Mouse (Mus musculus) heart, embryonic 11.5 days (tissue): Measurements from ENCODE around the gene Pdc. TPM values are rescaled to one million over a fixed set of nuclear protein-coding genes. Genes with fewer than 3 reads are reported as not detected.
"Not testable (repeated sequence)": the region's sequence is repeated elsewhere in the genome, so short reads cannot be mapped to it uniquely, and the experiment has no call there.

Experiments
- ATAC-seq: fragments of 200-750 bp; cut with Nextera tagmentation; replicated peaks from 2 replicates; pipeline ENCODE4 v1.8.0; 2017; ENCODE audit warnings: moderate library complexity; ENCODE audit not compliant: insufficient number of reproducible peaks, low FRiP score, low TSS enrichment
- H3K27ac ChIP-seq: fragments of 300-500 bp; sonication (generic); 2 replicates; pipeline ENCODE4 v1.5.1; 2014; ENCODE audit warnings: mild to moderate bottlenecking, low read depth, low read length
- H3K27me3 ChIP-seq: fragments of 300-500 bp; sonication (generic); 2 replicates; pipeline ENCODE4 v1.6.1; 2014; ENCODE audit warnings: mild to moderate bottlenecking, low read length, mixed read lengths; ENCODE audit not compliant: control insufficient read depth, insufficient read depth
- H3K36me3 ChIP-seq: fragments of 300-500 bp; sonication (generic); 2 replicates; pipeline ENCODE4 v1.6.1; 2014; ENCODE audit warnings: mild to moderate bottlenecking, low read length, moderate library complexity, mixed read lengths; ENCODE audit not compliant: control insufficient read depth, insufficient read depth
- H3K4me1 ChIP-seq: fragments of 300-500 bp; sonication (generic); 2 replicates; pipeline ENCODE4 v1.6.1; 2014; ENCODE audit warnings: low read length; ENCODE audit not compliant: control insufficient read depth, insufficient read depth
- H3K4me2 ChIP-seq: fragments of 300-500 bp; sonication (generic); 2 replicates; pipeline ENCODE4 v1.6.1; 2014; ENCODE audit warnings: mild to moderate bottlenecking, moderate library complexity
- H3K4me3 ChIP-seq: fragments of 300-500 bp; sonication (generic); 2 replicates; pipeline ENCODE4 v1.5.1; 2014; ENCODE audit warnings: low read depth, low read length
- H3K9ac ChIP-seq: fragments of 300-500 bp; sonication (generic); 2 replicates; pipeline ENCODE4 v1.6.1; 2014; ENCODE audit warnings: mild to moderate bottlenecking, low read depth, low read length, moderate library complexity
- H3K9me3 ChIP-seq: fragments of 300-500 bp; sonication (generic); replicated peaks from 2 replicates; pipeline ENCODE4 v1.6.1; 2016; ENCODE audit warnings: low read length; ENCODE audit not compliant: control insufficient read depth
- WGBS: fragments of 180-500 bp; shearing (Covaris S2); extraction: QIAGEN DNeasy Blood & Tissue Kit; methylation state at CpG from one replicate; pipeline ENCODE4 v1.1.7; 2014; ENCODE audit not compliant: insufficient replicate concordance; 5-methylcytosine and 5-hydroxymethylcytosine counted together
- polyA plus RNA-seq: library from polyadenylated mRNA; unstranded; fragments of >200 nt; fragmentation: Nextera tagmentation; extraction: Ambion mirVana; gene quantifications from 2 replicates; pipeline ENCODE4 v1.2.1, GENCODE M21; 2014

The Pdc gene
- polyA plus RNA-seq, result not detected in 2 replicates

- no peak for ATAC-seq
- Histone ChIP-seq H3K27ac (no peak within 1 kb of the TSS), H3K4me3 (no peak within 1 kb of the TSS), H3K9me3 (no peaks in the 10 kb centered on the region), H3K36me3 (no peaks in the 10 kb centered on the region), H3K9ac (no peak within 1 kb of the TSS), H3K4me2 (no peak within 1 kb of the TSS), H3K4me1 (0 out of 2 replicates have a peak, but pooled peaks cover 3% of the 10 kb centered on the region), H3K27me3 (no peaks in the 10 kb centered on the region)
- WGBS, result 74% methylated on average over 1 of the region's 1 CpGs
Measured at GRCm38 (mm10) chr1:150319205-150319604, at the start of gene Pdc. Pdc (plus strand) TSS chr1:150319417.

DNA sequence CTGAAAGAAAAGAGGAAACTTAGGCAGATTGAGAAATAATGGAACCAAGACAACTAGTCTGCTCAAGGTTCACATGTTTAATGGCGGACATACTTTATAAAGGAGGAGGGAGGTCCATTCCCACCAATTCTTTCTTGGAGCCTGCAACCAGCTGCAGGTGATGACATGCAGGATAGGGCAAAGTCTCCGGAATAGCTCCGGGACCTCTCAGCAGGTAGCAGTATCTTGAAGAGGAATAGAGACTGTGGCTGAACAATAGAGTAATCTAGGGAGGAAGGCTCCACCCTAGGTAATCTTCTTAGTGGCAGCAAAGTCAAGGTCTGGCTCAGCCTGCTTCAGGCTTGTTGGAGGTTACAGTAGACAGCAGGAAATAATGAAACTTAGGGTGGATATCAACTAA, 25.2 kb upstream of the Pdc start:
- H3K27me3 ChIP-seq, H3K4me2 ChIP-seq, H3K4me1 ChIP-seq, H3K9ac ChIP-seq, H3K9me3 ChIP-seq, H3K27ac ChIP-seq, H3K4me3 ChIP-seq, ATAC-seq, H3K36me3 ChIP-seq: not testable (repeated sequence)
- WGBS, result 66% methylated on average over 3 of the region's 3 CpGs

GRCm38 (mm10) chr1:150307599-150307998, 11.6 kb upstream of the Pdc start:
- no peak for ATAC-seq
- H3K4me2 ChIP-seq, result no peak overlapping the region
- WGBS, result 49% methylated on average over 1 of the region's 1 CpGs

DNA sequence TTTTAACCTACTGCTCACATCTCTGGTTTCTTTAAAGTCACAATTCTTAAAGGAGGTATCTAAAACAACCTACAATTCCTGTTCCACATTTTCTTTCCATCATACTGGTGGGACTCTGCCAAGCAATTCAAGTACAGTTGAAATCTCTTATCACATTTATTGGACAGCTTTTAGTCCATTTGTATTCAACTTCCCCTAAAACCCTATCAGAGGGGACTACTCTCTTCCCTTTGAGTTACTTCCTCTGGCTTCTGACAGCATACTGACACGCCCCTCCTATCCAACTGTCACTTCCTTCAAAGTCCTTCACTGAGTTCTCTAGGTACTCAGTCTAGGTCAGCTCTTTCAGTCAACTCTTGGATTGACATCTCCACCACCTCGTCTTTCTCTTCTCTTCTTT, 15.9 kb downstream of the Pdc start:
- 57% methylated on average over 2 of the region's 2 CpGs for WGBS
- Histone ChIP-seq H3K27ac (no peak overlapping the region), H3K9ac (no peak overlapping the region), H3K36me3 (no peaks in the 10 kb centered on the region), H3K4me1 (no peaks in the 10 kb centered on the region), H3K4me2 (no peak overlapping the region), H3K4me3 (no peak overlapping the region), H3K27me3 (no peaks in the 10 kb centered on the region), H3K9me3 (no peaks in the 10 kb centered on the region)
- no peak for ATAC-seq

More at GRCm38 (mm10) chr1:150307599-150307998, 11.6 kb upstream of the Pdc start:
- Histone ChIP-seq H3K27ac (no peak overlapping the region), H3K9ac (no peak overlapping the region), H3K9me3 (no peaks in the 10 kb centered on the region), H3K36me3 (no peaks in the 10 kb centered on the region), H3K27me3 (no peaks in the 10 kb centered on the region), H3K4me1 (no peaks in the 10 kb centered on the region), H3K4me3 (no peak overlapping the region)

- H3K4me1 ChIP-seq, result no peaks in the 10 kb centered on the region
- 84% methylated on average over 1 of the region's 1 CpGs for WGBS
Measured at GRCm38 (mm10) chr1:150360864-150361263, 41.6 kb downstream of the Pdc start.

GRCm38 (mm10) chr1:150372895-150373294, 53.7 kb downstream of the Pdc start:
- ATAC-seq, result no peak
- H3K4me3 ChIP-seq, result no peak overlapping the region
- 80% methylated on average over 3 of the region's 3 CpGs for WGBS
- H3K27me3 ChIP-seq, result no peaks in the 10 kb centered on the region
- no peaks in the 10 kb centered on the region for H3K36me3 ChIP-seq
- H3K9ac ChIP-seq, result no peak overlapping the region
- no peak overlapping the region for H3K27ac ChIP-seq
- no peak overlapping the region for H3K4me2 ChIP-seq
- H3K4me1 ChIP-seq, result no peaks in the 10 kb centered on the region
- no peaks in the 10 kb centered on the region for H3K9me3 ChIP-seq

More at GRCm38 (mm10) chr1:150360864-150361263, 41.6 kb downstream of the Pdc start:
- ATAC-seq, result no peak
- H3K4me3 ChIP-seq, result no peak overlapping the region
- H3K27ac ChIP-seq, result no peak overlapping the region
- H3K27me3 ChIP-seq, result no peaks in the 10 kb centered on the region
- H3K9me3 ChIP-seq, result no peaks in the 10 kb centered on the region
- no peak overlapping the region for H3K4me2 ChIP-seq
- no peak overlapping the region for H3K9ac ChIP-seq
- H3K36me3 ChIP-seq, result peaks cover 12% of the 10 kb centered on the region

DNA sequence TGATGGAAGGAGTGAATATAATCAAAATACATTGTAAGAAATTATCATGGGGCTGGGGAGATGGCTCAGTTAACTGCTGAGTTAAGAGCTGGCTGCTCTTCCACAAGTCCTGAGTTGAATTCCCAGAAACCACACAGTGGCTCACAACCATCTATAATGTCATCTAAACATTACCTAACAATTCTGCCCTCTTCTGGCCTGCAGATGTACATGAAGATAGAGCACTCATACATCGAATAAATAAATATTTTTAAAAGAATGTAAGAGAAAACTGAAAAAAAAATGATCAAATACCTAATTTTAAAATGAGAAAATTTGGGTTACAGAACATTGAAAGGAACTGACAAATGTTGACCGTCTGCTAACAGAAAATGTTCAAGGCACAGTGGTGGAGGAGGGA, 55.0 kb downstream of the Pdc start:
- Histone ChIP-seq H3K36me3 (peaks cover 4% of the 10 kb centered on the region), H3K4me1 (no peaks in the 10 kb centered on the region)
- WGBS, result 84% methylated on average over 2 of the region's 2 CpGs

More for the DNA sequence above, 55.0 kb downstream of the Pdc start:
- Histone ChIP-seq H3K9ac (no peak overlapping the region), H3K4me3 (no peak overlapping the region), H3K4me2 (no peak overlapping the region), H3K27me3 (no peaks in the 10 kb centered on the region), H3K27ac (no peak overlapping the region), H3K9me3 (no peaks in the 10 kb centered on the region)
- no peak for ATAC-seq

Other genes starting within 250 kb of the Pdc start
- gene Ptgs2, start 219.4 kb upstream of the Pdc start, polyA plus RNA-seq, result 0.07 and 0.52 TPM in 2 replicates
- gene Tpr, start 73.4 kb downstream of the Pdc start, polyA plus RNA-seq, result 127 and 163 TPM in 2 replicates
- 32.4 and 35.3 TPM in 2 replicates for gene Odr4, start 73.7 kb downstream of the Pdc start, polyA plus RNA-seq
- 0.34 and 0.53 TPM in 2 replicates for gene Prg4, start 146.7 kb downstream of the Pdc start, polyA plus RNA-seq